Mouse (Mus musculus): Measurements from ENCODE around the gene Olfr628. TPM values are rescaled to one million over a fixed set of nuclear protein-coding genes. Genes with fewer than 3 reads are reported as not detected.

The Olfr628 gene
- total and polyA plus RNA-seq, 3 experiments = not detected

GRCm38 (mm10) chr7:103699469-103699868, 30.7 kb upstream of the Olfr628 start:
- no peak for DNase-seq (ENCODE audit: low read depth, low spot score)
- Histone ChIP-seq H3K79me2 (ENCODE audit: control insufficient read depth, insufficient read depth, low read length, poor library complexity) (no peaks in the 10 kb centered on the region), H3K4me1 (ENCODE audit: control insufficient read depth in 1 of 2, insufficient read depth in 2 of 2, low read length in 2 of 2) (no peaks in the 10 kb centered on the region), H3K36me3 (ENCODE audit: control insufficient read depth in 1 of 2, insufficient read depth in 2 of 2, low read length in 2 of 2) (no peaks in the 10 kb centered on the region), H3K9ac (ENCODE audit: control insufficient read depth, low read depth, low read length, poor library complexity, severe bottlenecking) (no peak overlapping the region), H3K27me3 (ENCODE audit: control insufficient read depth in 1 of 2, insufficient read depth in 2 of 2, low read length in 2 of 2) (no peaks in the 10 kb centered on the region), H3K27ac (ENCODE audit: control insufficient read depth, low read depth, low read length) (no peak overlapping the region), H3K4me3 (ENCODE audit: control insufficient read depth in 1 of 2, insufficient read depth in 1 of 2, low read depth in 2 of 2, low read length in 2 of 2) (no peak overlapping the region), H3K9me3 (replicated peaks; ENCODE audit: insufficient read depth, low read length) (no peaks in the 10 kb centered on the region)
- TF ChIP-seq POLR2A (IDR thresholded peaks at IDR 0.05; ENCODE audit: control insufficient read depth in 1 of 2, insufficient read depth in 1 of 2, low read depth in 1 of 2, low read length in 2 of 2, poor library complexity in 1 of 2) = no peak
- no peak for TF ChIP-seq ZNF384 (IDR thresholded peaks at IDR 0.05; ENCODE audit: low read depth, low read length)
- TF ChIP-seq JUND (IDR thresholded peaks at IDR 0.05; ENCODE audit: low read depth, low read length) = no peak
- no peak for TF ChIP-seq NRF1 (IDR thresholded peaks at IDR 0.05; ENCODE audit: insufficient read depth, low read depth, low read length, poor library complexity, severe bottlenecking)
- no peak for TF ChIP-seq NELFE (IDR thresholded peaks at IDR 0.05; ENCODE audit: low read depth, low read length)
- TF ChIP-seq MAX (IDR thresholded peaks at IDR 0.05; ENCODE audit: low read length) = no peak
- TF ChIP-seq USF1 (IDR thresholded peaks at IDR 0.05; ENCODE audit: low read depth, low read length) = no peak
- no peak for TF ChIP-seq GATA1 (IDR thresholded peaks at IDR 0.05; ENCODE audit: low read depth, low read length)
- TF ChIP-seq ZC3H11A (IDR thresholded peaks at IDR 0.05; ENCODE audit: low read depth, low read length) = no peak
- no peak for TF ChIP-seq EP300 (IDR thresholded peaks at IDR 0.05; ENCODE audit: low read depth in 1 of 2, low read length in 2 of 2)
- TF ChIP-seq SMC3 (IDR thresholded peaks at IDR 0.05; ENCODE audit: low read depth, low read length) = no peak
- no peak for TF ChIP-seq E2F4 (IDR thresholded peaks at IDR 0.05; ENCODE audit: borderline replicate concordance, low read depth, low read length)
- no peak for TF ChIP-seq POLR2AphosphoS5 (IDR thresholded peaks at IDR 0.05; ENCODE audit: borderline replicate concordance, low read depth, low read length)
- TF ChIP-seq CHD1 (IDR thresholded peaks at IDR 0.05; ENCODE audit: low read depth, low read length) = no peak
- TF ChIP-seq RAD21 (IDR thresholded peaks at IDR 0.05; ENCODE audit: low read depth, low read length) = no peak
- no peak for TF ChIP-seq ZMIZ1 (IDR thresholded peaks at IDR 0.05; ENCODE audit: low read depth, low read length)
- TF ChIP-seq BHLHE40 (IDR thresholded peaks at IDR 0.05; ENCODE audit: borderline replicate concordance, low read depth, low read length) = no peak
- no peak for TF ChIP-seq MXI1 (IDR thresholded peaks at IDR 0.05; ENCODE audit: low read depth, low read length)

DNA sequence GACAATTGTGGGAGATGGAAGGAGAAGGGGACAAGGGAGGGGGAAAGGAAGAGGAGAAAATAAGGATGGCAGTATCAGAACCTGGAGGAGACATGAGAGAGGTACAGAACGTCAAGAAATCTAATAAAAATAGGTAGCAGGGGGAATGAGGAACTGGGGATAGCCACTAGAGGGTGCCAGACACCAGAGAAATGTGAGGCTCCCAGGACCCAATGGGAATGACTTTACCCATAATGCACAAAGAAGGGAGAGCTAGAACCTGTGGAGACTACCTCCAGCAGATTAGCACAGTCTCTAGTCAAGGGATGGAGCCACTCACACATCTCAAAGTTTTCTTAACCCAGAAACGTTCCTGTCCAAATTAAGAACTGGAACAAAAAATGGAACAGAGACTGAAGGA, 18.1 kb upstream of the Olfr628 start:
- TF ChIP-seq USF1 (IDR thresholded peaks at IDR 0.05; ENCODE audit: low read depth, low read length) (no peak), NRF1 (IDR thresholded peaks at IDR 0.05; ENCODE audit: insufficient read depth, low read depth, low read length, poor library complexity, severe bottlenecking) (no peak), MXI1 (IDR thresholded peaks at IDR 0.05; ENCODE audit: low read depth, low read length) (no peak), EP300 (IDR thresholded peaks at IDR 0.05; ENCODE audit: low read depth in 1 of 2, low read length in 2 of 2) (no peak), HCFC1 (IDR thresholded peaks at IDR 0.05; ENCODE audit: low read depth, low read length) (no peak), ELF1 (IDR thresholded peaks at IDR 0.05; ENCODE audit: low read depth, low read length) (no peak), ZC3H11A (IDR thresholded peaks at IDR 0.05; ENCODE audit: low read depth, low read length) (no peak), KAT2A (conservative IDR thresholded peaks at IDR 0.05; ENCODE audit: low read depth, low read length) (no peak), POLR2A (IDR thresholded peaks at IDR 0.05; ENCODE audit: control insufficient read depth in 1 of 2, insufficient read depth in 1 of 2, low read depth in 1 of 2, low read length in 2 of 2, poor library complexity in 1 of 2) (no peak), ZNF384 (IDR thresholded peaks at IDR 0.05; ENCODE audit: low read depth, low read length) (no peak), E2F4 (IDR thresholded peaks at IDR 0.05; ENCODE audit: borderline replicate concordance, low read depth, low read length) (no peak), CHD1 (IDR thresholded peaks at IDR 0.05; ENCODE audit: low read depth, low read length) (no peak), UBTF (IDR thresholded peaks at IDR 0.05; ENCODE audit: borderline replicate concordance, insufficient read depth, low read depth, low read length) (no peak), MAX (IDR thresholded peaks at IDR 0.05; ENCODE audit: low read length) (no peak), TCF12 (IDR thresholded peaks at IDR 0.05; ENCODE audit: low read depth, low read length) (no peak), SIN3A (IDR thresholded peaks at IDR 0.05; ENCODE audit: low read length) (no peak), JUND (IDR thresholded peaks at IDR 0.05; ENCODE audit: low read depth, low read length) (no peak), ZKSCAN1 (IDR thresholded peaks at IDR 0.05; ENCODE audit: low read depth, low read length) (no peak), TBP (IDR thresholded peaks at IDR 0.05; ENCODE audit: low read depth, low read length) (no peak), POLR2AphosphoS5 (IDR thresholded peaks at IDR 0.05; ENCODE audit: borderline replicate concordance, low read depth, low read length) (no peak)
- no peaks in the 10 kb centered on the region for H3K79me2 ChIP-seq (ENCODE audit: control insufficient read depth, insufficient read depth, low read length, poor library complexity)
- DNase-seq (ENCODE audit: low read depth, low spot score) = no peak
- no peak overlapping the region for H3K27ac ChIP-seq (ENCODE audit: control insufficient read depth, low read depth, low read length)
- H3K27me3 ChIP-seq (ENCODE audit: control insufficient read depth in 1 of 2, insufficient read depth in 2 of 2, low read length in 2 of 2) = no peaks in the 10 kb centered on the region; a peak in 1 of 4 replicates
- H3K36me3 ChIP-seq (ENCODE audit: control insufficient read depth in 1 of 2, insufficient read depth in 2 of 2, low read length in 2 of 2) = no peaks in the 10 kb centered on the region
- no peaks in the 10 kb centered on the region for H3K9me3 ChIP-seq (replicated peaks; ENCODE audit: insufficient read depth, low read length)
- no peaks in the 10 kb centered on the region for H3K4me1 ChIP-seq (ENCODE audit: control insufficient read depth in 1 of 2, insufficient read depth in 2 of 2, low read length in 2 of 2)
- no peak overlapping the region for H3K9ac ChIP-seq (ENCODE audit: control insufficient read depth, low read depth, low read length, poor library complexity, severe bottlenecking)
- no peak overlapping the region for H3K4me3 ChIP-seq (ENCODE audit: control insufficient read depth in 1 of 2, insufficient read depth in 1 of 2, low read depth in 2 of 2, low read length in 2 of 2)
